In genomic region chr8:114909146-114909545, GRCm38 (mm10) we compare ENCODE assay signal across 23 mouse cellular contexts.
"Had no signal": no experiment of that assay in that cellular context is flagged by ENCODE, and none has a peak within 500 bp of the region (broad histone marks: within the 10 kb centered on the region; RNA-seq: fewer than 3 reads in every experiment).

No protein-coding gene starts in this region.

- DNase-seq: gastrocnemius, adult 2 months; gastrocnemius, postnatal 10 days; gastrocnemius, postnatal 25 days; heart, adult 18-20 months; heart, postnatal 10 days; heart, postnatal 4 days; kidney, adult 18-20 months; kidney, adult 8-10 months; kidney, postnatal 10 days; kidney, postnatal 25 days; kidney, postnatal 4 days; liver had no signal

- H3K4me1 ChIP-seq: heart, embryonic 10.5 days; heart, embryonic 12.5 days had no signal

- H3K4me2 ChIP-seq: heart, embryonic 12.5 days; hindbrain, embryonic 12.5 days; hindbrain, embryonic 14.5 days; intestine, embryonic 15.5 days; limb, embryonic 12.5 days; liver, embryonic 11.5 days had no signal

- H3K4me3 ChIP-seq: gastrocnemius, adult 2 months; heart, embryonic 10.5 days; heart, embryonic 12.5 days; hindbrain, embryonic 10.5 days; hindbrain, embryonic 12.5 days; intestine, embryonic 15.5 days; layer of hippocampus, adult 2 months; left cerebral cortex, adult 2 months; limb, embryonic 10.5 days; limb, embryonic 12.5 days had no signal

- H3K27ac ChIP-seq: gastrocnemius, adult 2 months; heart, embryonic 10.5 days; hindbrain, embryonic 10.5 days; hindbrain, embryonic 12.5 days; hindbrain, embryonic 14.5 days; intestine, embryonic 15.5 days; layer of hippocampus, adult 2 months; left cerebral cortex, adult 2 months; limb, embryonic 10.5 days; limb, embryonic 12.5 days had no signal

- H3K36me3 ChIP-seq: heart, embryonic 10.5 days; heart, embryonic 12.5 days; hindbrain, embryonic 10.5 days; hindbrain, embryonic 12.5 days; intestine, embryonic 15.5 days; limb, embryonic 10.5 days; limb, embryonic 12.5 days had no signal

- H3K9ac ChIP-seq: heart, embryonic 12.5 days; hindbrain, embryonic 12.5 days; hindbrain, embryonic 14.5 days; intestine, embryonic 15.5 days; limb, embryonic 12.5 days had no signal

- H3K27me3 ChIP-seq: heart, embryonic 12.5 days; hindbrain, embryonic 12.5 days; intestine, embryonic 15.5 days; limb, embryonic 12.5 days had no signal

- H3K9me3 ChIP-seq: heart, embryonic 10.5 days; heart, embryonic 12.5 days; hindbrain, embryonic 12.5 days; intestine, embryonic 15.5 days; limb, embryonic 10.5 days; limb, embryonic 12.5 days had no signal
